Mouse (Mus musculus) embryonic facial prominence, embryonic 12.5 days (tissue): Measurements from ENCODE around the gene Wasf2. TPM values are rescaled to one million over a fixed set of nuclear protein-coding genes. Genes with fewer than 3 reads are reported as not detected.
A peak's percentile ranks its signal among the peaks of the same experiment; 100 is the strongest.

ENCODE experiments used
- ATAC-seq: fragments of 200-750 bp; cut with Nextera tagmentation; 2 replicates; pipeline ENCODE4 v1.8.0; 2017; ENCODE audit not compliant: insufficient number of reproducible peaks, insufficient read depth, low FRiP score, low TSS enrichment
- H3K27ac ChIP-seq: fragments of 300-500 bp; sonication (generic); 2 replicates; pipeline ENCODE4 v1.5.1; 2016; ENCODE audit warnings: mild to moderate bottlenecking
- H3K27me3 ChIP-seq: fragments of 300-500 bp; sonication (generic); 2 replicates; pipeline ENCODE4 v1.6.1; 2016; ENCODE audit warnings: mild to moderate bottlenecking, moderate library complexity
- H3K36me3 ChIP-seq: fragments of 300-500 bp; sonication (generic); 2 replicates; pipeline ENCODE4 v1.6.1; 2016; ENCODE audit warnings: mild to moderate bottlenecking
- H3K4me1 ChIP-seq: fragments of 300-500 bp; sonication (generic); 2 replicates; pipeline ENCODE4 v1.6.1; 2016
- H3K4me2 ChIP-seq: fragments of 300-500 bp; sonication (generic); replicated peaks from 2 replicates; pipeline ENCODE4 v1.6.1; 2016; ENCODE audit warnings: mild to moderate bottlenecking, moderate library complexity
- H3K4me3 ChIP-seq: fragments of 300-500 bp; sonication (generic); 2 replicates; pipeline ENCODE4 v1.5.1; 2016; ENCODE audit warnings: mild to moderate bottlenecking
- H3K9ac ChIP-seq: fragments of 300-500 bp; sonication (generic); 2 replicates; pipeline ENCODE4 v1.6.1; 2016; ENCODE audit warnings: mild to moderate bottlenecking, moderate library complexity
- H3K9me3 ChIP-seq: fragments of 300-500 bp; sonication (generic); 2 replicates; pipeline ENCODE4 v1.6.1; 2016; ENCODE audit warnings: mild to moderate bottlenecking, moderate library complexity
- WGBS: fragments of 180-500 bp; shearing (Covaris S2); methylation state at CpG from one replicate; pipeline ENCODE4 v1.1.7; 2016; 5-methylcytosine and 5-hydroxymethylcytosine counted together
- polyA plus RNA-seq: library from polyadenylated mRNA; unstranded; fragments of >200 nt; fragmentation: Nextera tagmentation; extraction: Ambion mirVana; gene quantifications from 2 replicates; pipeline ENCODE4 v1.2.1, GENCODE M21; 2016

Wasf2 gene
- polyA plus RNA-seq, 1 experiment from 2014 or later, result 88.4 TPM

DNA sequence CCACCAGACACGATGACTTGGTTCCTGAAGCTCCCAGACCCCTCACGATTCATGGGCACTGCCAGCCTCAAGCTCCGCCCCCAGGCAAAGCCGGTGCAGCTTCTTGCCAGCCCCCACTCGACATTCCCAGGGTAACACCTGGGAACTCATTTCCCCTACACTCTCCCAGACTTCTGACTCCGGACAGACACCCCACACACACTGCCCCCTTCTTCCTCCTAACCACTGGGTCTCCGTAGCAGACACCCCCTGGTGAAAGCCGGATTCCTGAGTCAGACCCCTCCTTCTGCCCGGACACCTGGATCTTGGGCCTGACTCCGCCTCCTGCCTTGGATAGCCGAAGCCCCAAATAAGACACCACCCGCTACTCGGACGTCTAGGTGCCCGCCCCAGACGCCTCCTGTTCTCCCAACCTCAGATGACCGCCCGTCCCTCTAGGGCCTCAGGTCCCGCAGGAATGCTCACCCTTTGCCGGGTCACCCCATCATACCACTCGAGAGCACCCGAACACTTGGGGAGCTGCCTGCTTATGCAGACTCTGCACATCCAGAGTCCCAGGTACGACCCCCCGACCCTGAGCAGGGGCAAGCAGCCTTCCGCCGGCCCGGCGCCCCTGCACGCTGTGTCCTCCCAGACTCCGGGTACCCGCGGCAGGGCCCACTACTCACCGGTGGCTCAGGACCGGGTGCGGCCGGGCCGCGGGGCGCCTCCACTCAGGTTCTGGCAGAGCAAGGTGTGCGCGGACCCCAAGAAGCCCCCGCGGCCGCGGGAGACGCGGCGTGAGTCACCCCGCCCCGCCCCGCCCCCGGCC, 81.7 kb downstream of the Wasf2 start, which contains the start of the genes Cd164l2 and Gpr3:
TSS of gene Cd164l2 (plus strand) at position 381 of the 811 bp plus-strand sequence.
TSS of gene Gpr3 (minus strand) at position 786 of the 811 bp plus-strand sequence.
- Histone ChIP-seq H3K9ac (peak within 1 kb of the TSS; percentile 63), H3K4me3 (peak within 1 kb of the TSS; percentile 65), H3K27me3 (peaks cover 41% of the 10 kb centered on the region), H3K4me1 (peaks cover 15% of the 10 kb centered on the region), H3K36me3 (no peaks in the 10 kb centered on the region), H3K27ac (no peak within 1 kb of the TSS), H3K9me3 (no peaks in the 10 kb centered on the region), H3K4me2 (peak within 1 kb of the TSS; percentile 99)
- ATAC-seq, result 0 out of 2 replicates have a peak, but pooled peaks have one; percentile 3
- 3% methylated on average over 51 of the region's 52 CpGs for WGBS

- WGBS, result 2% methylated on average over 44 of the region's 44 CpGs
- peak overlapping the region; percentile 65 for H3K4me3 ChIP-seq
- H3K9ac ChIP-seq, result peak overlapping the region; percentile 63
- H3K36me3 ChIP-seq, result no peaks in the 10 kb centered on the region
- peak overlapping the region; percentile 99 for H3K4me2 ChIP-seq
- peak; percentile 38; the same call in 1 of the 2 replicates for ATAC-seq
- H3K9me3 ChIP-seq, result no peaks in the 10 kb centered on the region
- no peak overlapping the region for H3K27ac ChIP-seq
- H3K4me1 ChIP-seq, result peaks cover 15% of the 10 kb centered on the region
- peaks cover 41% of the 10 kb centered on the region for H3K27me3 ChIP-seq
Measured at GRCm38 (mm10) chr4:133212562-133213267, 82.4 kb downstream of the Wasf2 start.

- Histone ChIP-seq H3K36me3 (no peaks in the 10 kb centered on the region), H3K27me3 (peaks cover 41% of the 10 kb centered on the region), H3K4me2 (peak overlapping the region; percentile 99), H3K4me3 (peak overlapping the region; percentile 65), H3K9ac (no peak overlapping the region), H3K4me1 (peaks cover 15% of the 10 kb centered on the region), H3K27ac (no peak overlapping the region), H3K9me3 (no peaks in the 10 kb centered on the region)
- ATAC-seq, result no peak
- WGBS, result 2% methylated on average over 9 of the region's 9 CpGs
Measured at GRCm38 (mm10) chr4:133213268-133213590, 82.9 kb downstream of the Wasf2 start.

DNA sequence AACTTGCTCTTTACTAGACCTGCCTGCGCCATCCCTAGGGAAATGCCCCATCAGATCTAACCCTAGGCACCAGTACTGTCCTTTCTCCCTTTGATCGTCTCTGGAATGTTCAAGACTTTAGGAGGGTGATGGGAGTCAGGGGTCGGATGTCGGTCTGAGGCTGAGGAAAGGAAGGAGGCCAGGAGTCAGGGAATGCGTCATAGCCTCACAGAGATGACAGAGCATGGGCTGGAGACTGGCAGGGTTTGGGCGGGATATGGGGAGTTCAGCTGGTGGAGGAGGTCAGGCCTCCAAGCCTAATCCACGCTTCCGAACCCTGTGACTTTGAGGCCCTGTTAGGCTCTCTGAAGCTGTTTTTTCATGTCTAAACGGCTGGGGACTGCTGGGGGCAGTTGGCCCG, 83.4 kb downstream of the Wasf2 start:
- Histone ChIP-seq H3K27ac (no peak overlapping the region), H3K9ac (no peak overlapping the region), H3K4me1 (peaks cover 15% of the 10 kb centered on the region), H3K27me3 (peaks cover 41% of the 10 kb centered on the region), H3K4me2 (peak overlapping the region; percentile 99), H3K9me3 (no peaks in the 10 kb centered on the region), H3K4me3 (no peak overlapping the region), H3K36me3 (no peaks in the 10 kb centered on the region)
- ATAC-seq, result no peak
- WGBS, result 12% methylated on average over 10 of the region's 10 CpGs

DNA sequence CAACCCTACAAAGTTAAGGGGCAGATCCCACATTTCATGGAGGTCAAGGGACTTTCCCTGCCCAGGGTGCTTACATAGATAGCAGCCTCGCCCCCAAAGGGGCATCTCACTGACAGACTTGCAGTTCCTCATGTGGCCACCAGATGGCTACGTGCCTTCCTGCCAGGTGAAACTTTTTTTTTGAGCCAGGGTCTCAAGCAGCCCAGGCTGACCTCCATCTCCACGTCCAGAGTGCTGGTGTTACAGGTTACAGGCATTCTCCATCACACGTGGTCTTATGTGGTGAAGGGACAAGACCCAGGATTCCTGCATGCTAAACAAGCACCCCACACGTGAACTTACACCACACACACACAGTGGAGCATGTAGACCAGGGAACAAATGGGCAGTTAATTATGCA, 87.3 kb downstream of the Wasf2 start:
- Histone ChIP-seq H3K27me3 (peaks cover 43% of the 10 kb centered on the region), H3K9ac (0 out of 2 replicates have a peak overlapping the region, but pooled peaks have one; percentile 17), H3K36me3 (no peaks in the 10 kb centered on the region), H3K4me2 (no peak overlapping the region), H3K4me3 (no peak overlapping the region), H3K9me3 (no peaks in the 10 kb centered on the region), H3K4me1 (peaks cover 16% of the 10 kb centered on the region), H3K27ac (no peak overlapping the region)
- ATAC-seq, result no peak
- WGBS, result 3% methylated on average over 5 of the region's 5 CpGs

GRCm38 (mm10) chr4:133218745-133219144, 88.4 kb downstream of the Wasf2 start:
- WGBS, result 84% methylated on average over 3 of the region's 3 CpGs
- Histone ChIP-seq H3K27me3 (peaks cover 33% of the 10 kb centered on the region), H3K9me3 (no peaks in the 10 kb centered on the region), H3K4me1 (peaks cover 11% of the 10 kb centered on the region), H3K4me3 (no peak overlapping the region), H3K9ac (no peak overlapping the region), H3K27ac (no peak overlapping the region), H3K4me2 (no peak overlapping the region), H3K36me3 (no peaks in the 10 kb centered on the region)
- no peak for ATAC-seq

DNA sequence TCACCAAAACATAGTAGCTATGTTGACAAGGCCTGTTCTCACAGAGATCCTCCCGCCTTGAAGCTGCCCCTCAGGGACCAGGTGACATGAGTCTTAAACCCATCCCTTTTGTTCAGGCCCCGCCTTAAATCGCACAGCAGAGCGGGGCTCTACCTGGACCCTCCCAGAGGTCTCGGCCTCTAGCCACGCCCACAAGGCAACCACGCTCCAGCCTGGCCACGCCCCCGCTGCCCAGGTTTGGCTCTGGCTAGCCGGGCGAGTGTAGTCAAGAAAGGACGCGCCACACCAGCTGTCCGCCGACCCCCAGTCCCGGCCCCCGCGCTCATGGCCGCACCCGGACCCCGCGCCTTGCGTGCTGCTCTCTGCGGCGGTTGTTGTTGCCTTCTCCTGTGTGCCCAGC, 90.4 kb downstream of the Wasf2 start:
- H3K4me1 ChIP-seq, result peaks cover 17% of the 10 kb centered on the region
- H3K4me2 ChIP-seq, result peak overlapping the region; percentile 59
- peak overlapping the region; percentile 34 for H3K9ac ChIP-seq
- H3K27me3 ChIP-seq, result peaks cover 25% of the 10 kb centered on the region
- 1% methylated on average over 25 of the region's 25 CpGs for WGBS
- H3K4me3 ChIP-seq, result peak overlapping the region; percentile 30
- H3K36me3 ChIP-seq, result no peaks in the 10 kb centered on the region
- no peak overlapping the region for H3K27ac ChIP-seq
- no peak for ATAC-seq
- H3K9me3 ChIP-seq, result no peaks in the 10 kb centered on the region

DNA sequence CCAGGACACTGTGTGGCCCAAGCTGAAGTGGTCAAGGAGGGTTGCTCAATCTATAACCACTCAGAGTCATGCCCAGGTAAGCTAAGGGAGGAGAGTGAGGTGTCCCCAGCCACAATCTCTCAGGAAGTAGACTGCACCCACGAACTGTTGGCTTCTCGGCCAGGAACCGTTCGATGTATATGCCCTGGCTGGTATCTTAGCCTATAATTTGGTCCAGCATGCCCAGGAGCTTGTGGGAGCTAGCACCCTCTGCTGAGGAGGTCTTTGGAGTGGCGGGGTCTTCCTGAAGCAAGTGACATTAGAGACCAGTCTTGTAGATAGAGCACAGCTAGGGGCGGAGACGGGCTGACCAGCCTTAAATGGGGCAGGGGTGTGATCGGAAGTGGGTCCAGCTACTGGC, 91.4 kb downstream of the Wasf2 start:
- Histone ChIP-seq H3K4me2 (no peak overlapping the region), H3K27ac (no peak overlapping the region), H3K27me3 (peaks cover 28% of the 10 kb centered on the region), H3K9ac (no peak overlapping the region), H3K4me3 (no peak overlapping the region), H3K9me3 (no peaks in the 10 kb centered on the region), H3K4me1 (peaks cover 17% of the 10 kb centered on the region), H3K36me3 (no peaks in the 10 kb centered on the region)
- no peak for ATAC-seq
- WGBS, result 82% methylated on average over 8 of the region's 8 CpGs

DNA sequence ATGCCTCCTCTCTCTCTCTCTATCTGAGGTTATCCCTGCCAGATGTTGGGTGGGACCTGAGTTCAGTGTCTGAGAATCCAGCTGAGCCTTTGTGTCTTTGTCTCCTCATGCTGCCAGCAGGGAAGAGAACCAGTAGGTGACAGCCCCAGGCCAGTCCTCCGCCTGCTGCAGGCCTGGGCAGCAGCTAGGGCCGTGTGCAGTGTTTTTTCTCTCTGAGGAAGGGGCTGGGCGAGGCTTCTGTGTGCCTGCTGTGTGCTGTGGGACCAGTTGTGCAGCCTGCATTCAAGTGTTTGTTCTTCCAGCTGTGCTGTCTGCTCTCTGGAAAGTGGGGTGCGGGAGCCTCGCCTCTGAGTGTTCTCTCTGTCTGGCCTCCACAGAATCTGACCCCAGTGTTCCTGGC, 93.6 kb downstream of the Wasf2 start:
- Histone ChIP-seq H3K27me3 (peaks cover 28% of the 10 kb centered on the region), H3K4me1 (peaks cover 17% of the 10 kb centered on the region; the same call in 1 of the 2 replicates), H3K4me3 (no peak overlapping the region), H3K4me2 (no peak overlapping the region), H3K36me3 (no peaks in the 10 kb centered on the region), H3K27ac (0 out of 2 replicates have a peak overlapping the region, but pooled peaks have one; percentile 11), H3K9ac (0 out of 2 replicates have a peak overlapping the region, but pooled peaks have one; percentile 7), H3K9me3 (no peaks in the 10 kb centered on the region)
- ATAC-seq, result no peak
- 41% methylated on average over 5 of the region's 5 CpGs for WGBS

DNA sequence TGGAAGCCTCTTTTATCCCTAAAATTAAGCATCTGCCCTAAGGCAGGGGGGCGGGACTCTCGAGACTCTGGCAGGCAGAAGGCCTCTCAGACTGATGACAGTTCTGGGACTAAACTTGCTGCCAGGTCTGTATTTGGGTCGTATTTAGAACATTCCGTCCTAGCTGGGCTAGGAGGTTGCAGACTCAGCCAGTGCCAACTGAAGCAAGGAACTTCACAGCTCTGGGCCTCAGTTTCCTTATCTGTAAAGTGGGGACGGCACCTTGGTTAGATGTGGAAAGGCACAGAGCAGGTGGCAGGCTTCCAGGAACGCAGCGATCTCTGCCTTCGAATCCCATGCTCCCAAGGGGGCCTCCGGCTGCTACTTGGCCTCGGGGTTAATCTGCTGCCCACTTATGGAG, 95.8 kb downstream of the Wasf2 start:
- H3K9ac ChIP-seq, result no peak overlapping the region
- ATAC-seq, result no peak
- peaks cover 15% of the 10 kb centered on the region for H3K27me3 ChIP-seq
- no peak overlapping the region for H3K27ac ChIP-seq
- no peaks in the 10 kb centered on the region for H3K36me3 ChIP-seq
- 59% methylated on average over 10 of the region's 10 CpGs for WGBS
- H3K4me2 ChIP-seq, result no peak overlapping the region
- H3K4me1 ChIP-seq, result peaks cover 17% of the 10 kb centered on the region; the same call in 1 of the 2 replicates
- H3K9me3 ChIP-seq, result no peaks in the 10 kb centered on the region
- H3K4me3 ChIP-seq, result no peak overlapping the region

DNA sequence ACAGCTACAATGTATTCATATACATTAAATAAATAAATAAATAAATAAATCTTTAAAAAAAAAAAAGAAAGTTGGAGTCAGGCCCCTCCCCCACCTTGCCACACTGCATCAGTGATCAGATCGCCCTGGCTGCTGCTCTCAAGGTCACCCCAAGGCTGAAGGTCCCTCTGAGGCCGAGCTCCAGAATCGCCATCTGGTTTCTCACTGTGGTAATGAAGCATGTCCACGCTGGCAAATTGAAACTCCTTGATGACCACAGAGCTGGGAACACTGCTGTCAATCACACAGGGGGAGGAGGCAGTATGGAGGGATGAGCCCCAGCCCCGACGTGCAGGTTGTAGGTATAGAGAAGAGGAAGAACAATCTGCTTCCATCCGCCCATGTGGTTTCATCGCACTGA, 97.3 kb downstream of the Wasf2 start:
- Histone ChIP-seq H3K4me2 (no peak overlapping the region), H3K27ac (no peak overlapping the region), H3K36me3 (no peaks in the 10 kb centered on the region), H3K27me3 (0 out of 2 replicates have a peak, but pooled peaks cover 3% of the 10 kb centered on the region), H3K9me3 (no peaks in the 10 kb centered on the region), H3K4me3 (no peak overlapping the region), H3K9ac (no peak overlapping the region), H3K4me1 (peaks cover 14% of the 10 kb centered on the region; the same call in 1 of the 2 replicates)
- 51% methylated on average over 8 of the region's 8 CpGs for WGBS
- no peak for ATAC-seq
